Mouse (Mus musculus) fibroblast of lung, adult 2 months (primary cell): ENCODE results near the gene Sh3kbp1.

Experiments used
- DNase-seq: peaks from one replicate; pipeline ENCODE4 v3.0.0-alpha.2; 2011; ENCODE audit warnings: low read depth

Sh3kbp1 gene

DNA sequence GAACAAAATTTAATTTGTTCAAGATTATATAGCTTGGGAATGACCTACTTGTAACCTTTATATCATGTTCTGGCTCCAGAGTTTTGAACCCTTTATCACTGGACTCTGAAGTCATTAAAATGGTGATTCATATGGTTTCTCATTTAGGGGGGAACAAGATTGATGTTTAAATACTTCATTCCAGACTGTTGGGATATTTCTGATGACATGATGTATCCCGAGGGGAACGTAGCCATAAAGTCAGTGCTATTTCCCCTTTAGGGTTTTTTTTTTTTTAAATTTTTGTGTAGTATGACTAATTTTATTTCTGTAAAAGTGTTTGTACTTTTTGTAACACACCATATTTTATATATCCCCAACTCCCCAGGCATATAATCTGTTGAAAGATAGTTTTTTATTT lies 212.7 kb downstream of the Sh3kbp1 start:
- DNase-seq = no peak

DNA sequence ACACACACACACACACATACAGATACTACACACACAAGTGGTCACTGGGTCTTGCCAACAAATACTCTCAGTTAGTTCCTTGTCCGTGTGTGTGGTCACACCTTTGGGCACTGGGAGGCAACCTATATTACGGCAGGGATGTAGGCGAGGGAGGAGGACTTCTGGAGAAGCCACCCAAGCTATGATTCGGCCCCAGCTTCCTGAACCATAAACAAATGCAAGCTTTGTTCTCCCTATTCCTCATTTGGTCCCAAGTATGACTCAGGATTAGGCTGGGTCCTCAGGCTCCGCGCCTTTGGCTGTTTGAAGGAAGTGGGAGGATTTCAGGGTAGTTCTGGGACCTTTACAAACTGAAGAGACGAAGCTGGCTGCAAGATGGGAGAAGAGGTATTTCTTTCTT lies 213.2 kb downstream of the Sh3kbp1 start:
- DNase-seq = peak; percentile 39

- no peak for DNase-seq
Observed at GRCm38 (mm10) chrX:159850722-159851121, 223.7 kb downstream of the Sh3kbp1 start.

DNA sequence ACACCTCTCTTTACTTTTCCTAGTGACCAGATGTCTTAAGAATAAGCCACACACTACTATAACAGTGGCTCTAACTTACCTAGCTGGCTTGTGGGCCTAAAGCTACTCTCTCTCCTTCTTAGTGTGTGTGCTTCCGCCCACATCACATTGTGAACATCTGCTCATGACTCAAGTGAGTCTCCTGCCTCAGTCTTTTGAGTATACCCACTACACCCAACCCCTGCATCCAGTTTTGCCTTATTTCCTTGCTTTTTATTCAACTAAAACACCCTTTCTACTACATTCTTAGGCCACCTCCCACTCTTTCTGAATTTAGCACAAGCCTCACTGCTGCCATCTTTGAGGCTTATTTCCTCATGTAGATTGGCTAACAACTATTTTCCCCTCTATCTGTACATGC lies 229.8 kb downstream of the Sh3kbp1 start:
- DNase-seq = no peak

GRCm38 (mm10) chrX:159858126-159858525 lies 231.1 kb downstream of the Sh3kbp1 start:
- DNase-seq = no peak

GRCm38 (mm10) chrX:159860841-159861530 lies 233.9 kb downstream of the Sh3kbp1 start:
- DNase-seq = no peak

DNA sequence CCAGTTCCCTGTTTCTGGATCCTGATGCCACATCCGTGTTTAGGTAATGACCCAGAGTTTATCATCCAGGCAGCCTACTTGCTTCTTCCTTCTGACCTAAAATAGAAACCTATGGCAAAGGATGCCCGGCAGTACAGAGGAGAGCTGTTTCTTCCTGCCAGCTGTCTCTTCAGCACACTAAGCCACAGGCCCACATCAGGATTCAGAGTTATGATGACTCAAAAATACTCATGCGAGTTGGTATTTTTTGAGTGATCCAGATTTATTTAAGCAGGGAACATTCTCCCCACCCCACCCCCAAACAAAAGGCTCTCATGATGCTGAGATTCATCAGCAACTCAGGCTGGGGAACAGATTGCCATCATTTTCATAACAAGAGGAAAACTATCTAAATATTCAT lies 240.6 kb downstream of the Sh3kbp1 start:
- DNase-seq = no peak

DNA sequence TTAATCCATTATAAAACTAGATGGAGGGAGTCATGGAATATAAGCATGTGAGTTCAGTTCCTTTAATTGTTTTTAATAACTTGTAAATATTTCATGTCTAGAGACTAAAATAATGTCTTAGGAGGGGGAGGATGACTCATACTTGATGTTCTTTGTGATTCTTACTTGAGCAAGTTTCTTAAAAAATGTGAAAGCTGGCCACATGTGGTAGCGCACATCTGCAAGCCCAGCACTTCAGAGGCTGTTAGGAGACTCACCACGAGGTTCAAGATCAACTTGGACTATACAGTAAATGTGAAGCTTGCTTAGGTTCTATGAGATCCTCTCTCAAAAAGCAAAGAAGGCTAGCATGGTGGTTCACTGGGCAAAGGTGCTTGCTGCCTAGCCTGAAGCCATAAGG lies 245.4 kb downstream of the Sh3kbp1 start:
- DNase-seq = no peak

DNA sequence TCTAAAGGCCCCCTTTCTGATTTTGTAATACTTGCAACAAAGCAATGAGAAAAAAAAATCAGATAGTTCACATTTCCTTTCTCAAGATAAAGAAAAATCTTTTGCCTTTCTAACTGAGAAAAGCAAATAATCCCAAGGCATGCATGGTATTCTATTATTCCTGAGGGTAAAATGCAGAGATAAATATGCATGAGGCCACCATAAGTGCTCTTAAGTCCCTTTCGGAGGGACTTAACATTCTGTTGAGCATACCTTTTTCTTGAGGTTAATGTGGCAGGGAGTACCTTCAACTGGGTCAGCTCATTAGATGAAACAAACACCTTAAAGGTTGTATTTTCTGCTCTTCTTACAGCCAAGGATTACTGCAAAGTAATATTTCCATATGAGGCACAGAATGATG lies 250.7 kb downstream of the Sh3kbp1 start:
- DNase-seq = no peak

- DNase-seq = no peak
Observed at GRCm38 (mm10) chrX:159879455-159879854, 252.4 kb downstream of the Sh3kbp1 start.

- DNase-seq = no peak
Observed at GRCm38 (mm10) chrX:159881576-159881975, 254.5 kb downstream of the Sh3kbp1 start.

DNA sequence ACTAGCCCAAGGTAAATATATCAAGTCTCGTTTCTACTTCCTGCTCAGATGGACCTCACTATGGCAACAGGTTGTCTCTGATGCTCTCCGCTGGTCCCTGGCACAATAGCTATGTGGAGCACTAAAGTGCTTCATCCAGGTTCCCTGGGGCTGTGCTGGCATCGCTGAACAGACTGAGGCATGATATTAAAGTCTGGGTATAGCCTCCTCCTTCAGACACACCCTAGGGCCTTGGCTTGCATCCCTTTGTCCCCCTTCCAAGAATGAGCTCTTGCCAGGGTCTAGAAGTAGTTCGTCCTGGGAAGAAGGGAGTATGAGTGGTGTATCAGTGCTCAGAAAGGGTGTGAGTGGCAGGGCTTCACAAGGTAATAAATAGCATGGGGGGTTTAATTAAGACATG lies 269.5 kb downstream of the Sh3kbp1 start:
- no peak for DNase-seq

DNA sequence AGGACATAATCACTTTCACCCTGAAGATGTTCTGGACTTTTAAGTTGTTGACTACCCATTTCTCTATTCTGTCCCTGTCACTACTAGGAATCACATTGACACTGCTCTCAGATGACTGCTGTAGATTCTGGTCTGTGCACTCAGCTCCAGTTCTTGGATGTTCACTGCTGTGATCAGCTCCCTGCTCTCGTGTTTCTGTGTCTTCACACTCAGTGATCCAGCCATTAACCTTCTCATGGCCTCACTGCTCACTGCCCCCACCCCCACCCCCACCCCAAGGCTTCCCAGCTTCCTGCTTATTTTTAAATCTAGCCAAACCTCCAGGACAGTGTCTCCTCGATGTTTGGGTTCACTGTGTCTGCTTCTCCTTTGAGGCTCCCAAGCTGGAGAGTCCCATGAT lies 271.0 kb downstream of the Sh3kbp1 start:
- DNase-seq = no peak

GRCm38 (mm10) chrX:159899121-159899520 lies 272.0 kb downstream of the Sh3kbp1 start:
- no peak for DNase-seq

GRCm38 (mm10) chrX:159903421-159903820 lies 276.3 kb downstream of the Sh3kbp1 start:
- DNase-seq = no peak

DNA sequence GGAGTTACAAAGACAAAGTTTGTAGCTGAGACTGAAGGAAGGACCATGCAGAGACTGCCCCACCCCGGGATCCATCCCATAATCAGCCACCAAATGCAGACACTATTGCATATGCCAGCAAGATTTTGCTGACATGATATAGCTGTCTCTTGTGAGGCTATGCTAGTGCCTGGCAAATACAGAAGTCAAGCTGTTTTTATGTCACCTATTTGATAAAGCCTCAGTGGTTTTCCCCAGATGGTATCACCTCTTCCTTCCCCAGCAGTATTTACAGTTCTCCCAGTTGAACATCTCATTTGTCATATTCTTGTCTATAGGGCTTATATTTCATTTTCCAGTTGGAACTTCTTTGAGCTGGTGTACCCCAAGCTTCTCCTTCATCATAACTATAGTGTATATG lies 280.6 kb downstream of the Sh3kbp1 start:
- no peak for DNase-seq

GRCm38 (mm10) chrX:159909446-159910277 lies 282.6 kb downstream of the Sh3kbp1 start:
- no peak for DNase-seq

- peak; percentile 25 for DNase-seq
Observed at GRCm38 (mm10) chrX:159910600-159910999, 283.5 kb downstream of the Sh3kbp1 start.

DNA sequence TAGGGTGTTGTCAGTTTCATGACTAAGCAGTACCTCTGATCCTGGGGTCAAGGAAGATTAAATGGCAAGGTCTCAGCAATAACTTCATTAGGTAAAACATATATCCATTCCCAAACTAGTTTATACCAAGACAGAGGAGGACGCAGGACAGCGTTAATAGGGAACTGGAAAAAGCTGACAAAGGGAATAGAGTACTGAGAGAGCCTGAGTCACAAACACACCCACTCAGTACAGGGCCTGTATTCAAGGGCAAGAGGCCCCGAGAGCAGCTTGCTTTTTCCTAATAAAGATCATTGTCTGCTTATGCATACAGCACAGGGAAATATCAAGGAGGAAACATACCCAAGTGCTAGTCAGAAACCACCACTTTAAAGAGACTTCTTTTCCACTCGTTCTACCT lies 284.5 kb downstream of the Sh3kbp1 start:
- DNase-seq = no peak

DNA sequence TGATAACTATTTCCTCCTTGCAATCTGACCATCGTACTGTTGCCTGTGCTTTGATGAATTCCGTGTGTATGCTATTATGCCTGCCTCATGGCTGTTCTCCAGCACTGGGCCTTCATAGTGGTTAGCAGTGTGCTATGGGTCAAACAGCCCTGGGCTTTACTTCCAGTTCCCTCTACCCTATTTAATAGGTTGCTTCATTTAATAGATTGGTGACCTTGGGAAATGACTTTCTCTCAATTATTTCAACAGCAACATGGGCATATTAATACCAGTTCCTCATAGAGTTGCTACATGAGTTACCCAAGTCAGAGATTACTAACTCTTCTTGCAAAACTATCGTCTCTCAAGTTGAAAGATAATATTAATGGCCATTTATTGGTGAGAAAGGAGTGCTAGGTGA lies 285.0 kb downstream of the Sh3kbp1 start:
- DNase-seq = no peak

DNA sequence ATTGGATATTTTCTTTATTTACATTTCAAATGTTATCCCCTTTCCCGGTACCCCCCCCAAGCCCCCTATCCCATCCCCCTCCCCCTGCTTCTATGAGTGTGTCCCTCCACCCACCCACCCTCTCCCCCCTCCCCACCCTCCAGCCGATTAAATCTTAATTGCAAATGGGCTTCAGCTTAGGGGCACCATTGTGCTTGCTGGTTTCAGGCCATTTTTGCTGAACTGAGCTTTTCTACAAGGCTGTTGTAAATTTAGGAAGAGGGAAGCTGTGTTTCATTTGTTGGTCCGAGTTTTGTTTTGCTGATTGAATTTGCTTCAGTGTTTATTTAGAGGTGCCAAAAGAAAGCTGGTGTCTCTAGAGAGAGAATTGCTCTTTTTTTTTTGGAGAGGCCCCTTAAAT lies 286.4 kb downstream of the Sh3kbp1 start:
- DNase-seq = no peak

GRCm38 (mm10) chrX:159915125-159915524 lies 288.1 kb downstream of the Sh3kbp1 start:
- no peak for DNase-seq

GRCm38 (mm10) chrX:159924759-159925158 lies 297.7 kb downstream of the Sh3kbp1 start:
- no peak for DNase-seq

DNA sequence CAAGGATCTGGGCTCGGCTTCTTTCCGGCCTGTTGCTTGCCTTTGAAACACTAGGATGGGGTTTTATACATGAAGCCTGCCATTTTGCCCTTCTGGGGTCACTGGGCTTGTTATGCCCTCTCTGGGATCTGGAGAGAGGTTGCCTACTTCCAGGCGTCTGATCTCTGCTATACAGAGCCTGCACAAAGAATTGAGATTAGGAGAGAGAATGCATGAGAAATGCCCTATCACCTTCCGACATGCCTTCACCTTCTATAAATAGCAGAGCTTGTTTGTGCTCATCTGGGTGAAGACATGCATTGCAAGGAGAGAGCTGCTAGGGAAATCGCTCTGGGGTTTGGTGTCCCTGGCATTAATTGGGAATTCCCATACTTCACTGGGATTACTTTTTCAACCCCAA lies 301.1 kb downstream of the Sh3kbp1 start:
- DNase-seq = no peak
